Mouse (Mus musculus) limb, embryonic 13.5 days (tissue): ENCODE results near the gene Kcnj4. TPM values are rescaled to one million over a fixed set of nuclear protein-coding genes. Genes with fewer than 3 reads are reported as not detected.
A peak's percentile ranks its signal among the peaks of the same experiment; 100 is the strongest.

Experiments used
- ATAC-seq: fragments of 200-750 bp; cut with Nextera tagmentation; 2 replicates; pipeline ENCODE4 v1.8.0; 2017; ENCODE audit warnings: low read depth, moderate number of reproducible peaks, moderate TSS enrichment; ENCODE audit not compliant: low FRiP score
- H3K27ac ChIP-seq: fragments of 300-500 bp; sonication (generic); 2 replicates; pipeline ENCODE4 v1.5.1; 2015; ENCODE audit warnings: inconsistent platforms, mild to moderate bottlenecking, moderate library complexity
- H3K27me3 ChIP-seq: fragments of 300-500 bp; sonication (generic); 2 replicates; pipeline ENCODE4 v1.6.1; 2015; ENCODE audit warnings: mild to moderate bottlenecking, inconsistent platforms
- H3K36me3 ChIP-seq: fragments of 300-500 bp; sonication (generic); 2 replicates; pipeline ENCODE4 v1.6.1; 2015; ENCODE audit warnings: inconsistent platforms, mild to moderate bottlenecking, moderate library complexity
- H3K4me1 ChIP-seq: fragments of 300-500 bp; sonication (generic); 2 replicates; pipeline ENCODE4 v1.6.1; 2015; ENCODE audit warnings: inconsistent platforms
- H3K4me2 ChIP-seq: fragments of 300-500 bp; sonication (generic); replicated peaks from 2 replicates; pipeline ENCODE4 v1.6.1; 2015; ENCODE audit warnings: inconsistent platforms, mild to moderate bottlenecking, moderate library complexity
- H3K4me3 ChIP-seq: fragments of 300-500 bp; sonication (generic); 2 replicates; pipeline ENCODE4 v1.5.1; 2015; ENCODE audit warnings: moderate library complexity, mild to moderate bottlenecking, inconsistent platforms
- H3K9ac ChIP-seq: fragments of 300-500 bp; sonication (generic); 2 replicates; pipeline ENCODE4 v1.6.1; 2015; ENCODE audit warnings: mild to moderate bottlenecking, inconsistent platforms
- H3K9me3 ChIP-seq: fragments of 300-500 bp; sonication (generic); 2 replicates; pipeline ENCODE4 v1.6.1; 2016; ENCODE audit warnings: inconsistent platforms
- WGBS: fragments of 180-500 bp; shearing (Covaris S2); methylation state at CpG from one replicate; pipeline ENCODE4 v1.1.7; 2015; 5-methylcytosine and 5-hydroxymethylcytosine counted together
- microRNA-seq: library from miRNA; unstranded; fragments of <30 nt; microRNA quantifications from one replicate; pipeline ENCODE4, GENCODE M21; 2016
- polyA plus RNA-seq: library from polyadenylated mRNA; unstranded; fragments of >200 nt; fragmentation: Nextera tagmentation; extraction: Ambion mirVana; gene quantifications from 2 replicates; pipeline ENCODE4 v1.2.1, GENCODE M21; 2015

Gene Kcnj4
- polyA plus RNA-seq, 1 experiment from 2014 or later = not detected

DNA sequence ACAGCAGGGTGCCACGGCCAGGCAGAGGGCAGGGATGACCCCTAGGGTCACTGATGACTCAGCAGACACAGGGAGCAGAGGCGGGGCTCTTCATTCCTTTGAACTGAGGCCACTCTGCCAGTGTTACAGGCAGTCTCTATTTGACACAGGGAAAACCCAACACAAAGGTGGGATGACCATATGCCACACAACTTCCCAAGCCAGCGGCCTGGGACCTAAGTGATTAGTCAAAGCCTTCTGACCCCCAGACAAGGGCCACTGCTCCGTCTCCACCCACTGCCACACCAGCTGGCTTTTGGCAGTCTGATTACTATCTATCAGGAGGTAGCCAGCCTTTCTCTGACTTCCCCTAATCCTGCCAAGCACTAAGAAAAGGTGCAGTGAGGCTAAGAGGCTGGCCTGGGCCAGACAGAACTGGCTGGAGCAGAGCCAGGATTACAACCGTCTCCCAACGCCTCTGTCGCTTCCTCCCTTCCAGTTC, 69.8 kb downstream of the Kcnj4 start:
- H3K9me3 ChIP-seq = peaks cover 6% of the 10 kb centered on the region; the same call in 1 of the 2 replicates
- no peak overlapping the region for H3K4me2 ChIP-seq
- H3K27ac ChIP-seq = no peak overlapping the region; the same call in 1 of the 2 replicates
- no peaks in the 10 kb centered on the region for H3K27me3 ChIP-seq
- WGBS = 60% methylated on average over 7 of the region's 7 CpGs
- peak overlapping the region; percentile 8; the same call in 1 of the 2 replicates for H3K9ac ChIP-seq
- no peak for ATAC-seq
- peaks cover 87% of the 10 kb centered on the region for H3K36me3 ChIP-seq
- H3K4me3 ChIP-seq = no peak overlapping the region
- H3K4me1 ChIP-seq = peaks cover 46% of the 10 kb centered on the region

Small RNAs within 50 kb of the gene (microRNA-seq; reads per million reads assigned to microRNA genes)
- gene Gm44302 = not detected

Other genes starting within 250 kb of the Kcnj4 start
- gene Baiap2l2, start 219.7 kb downstream of the Kcnj4 start, polyA plus RNA-seq = 8.8 and 11.7 TPM in 2 replicates
- 11.7 and 12.7 TPM in 2 replicates for gene Pla2g6, start 176.9 kb downstream of the Kcnj4 start, polyA plus RNA-seq
- 2.2 and 2.4 TPM in 2 replicates for gene Maff, start 158.6 kb downstream of the Kcnj4 start, polyA plus RNA-seq
- 70.8 and 77.6 TPM in 2 replicates for gene Tmem184b, start 101.7 kb downstream of the Kcnj4 start, polyA plus RNA-seq
- 109 and 116 TPM in 2 replicates for gene Csnk1e, start 49.7 kb downstream of the Kcnj4 start, polyA plus RNA-seq
- gene Kdelr3, start 11.2 kb upstream of the Kcnj4 start, polyA plus RNA-seq = 123 and 133 TPM in 2 replicates
- 62.3 and 62.9 TPM in 2 replicates for gene Ddx17, start 41.5 kb upstream of the Kcnj4 start, polyA plus RNA-seq
- gene Dmc1, start 99.9 kb upstream of the Kcnj4 start, polyA plus RNA-seq = 2.7 and 3.2 TPM in 2 replicates
- gene Fam227a, start 153.7 kb upstream of the Kcnj4 start, polyA plus RNA-seq = 1.4 and 2.2 TPM in 2 replicates
- gene Cby1, start 154.0 kb upstream of the Kcnj4 start, polyA plus RNA-seq = 55.1 and 59.5 TPM in 2 replicates
- 221 and 226 TPM in 2 replicates for gene Tomm22, start 165.6 kb upstream of the Kcnj4 start, polyA plus RNA-seq
- 24.8 and 26.7 TPM in 2 replicates for gene Josd1, start 182.7 kb upstream of the Kcnj4 start, polyA plus RNA-seq
- 37.1 and 40.8 TPM in 2 replicates for gene Gtpbp1, start 185.6 kb upstream of the Kcnj4 start, polyA plus RNA-seq
- gene Sun2, start 237.3 kb upstream of the Kcnj4 start, polyA plus RNA-seq = 5.5 and 7.8 TPM in 2 replicates